Mouse (Mus musculus) spleen, postnatal 10 days (tissue): ENCODE data around the gene Gm10300.

ENCODE experiments used
- DNase-seq, 2 experiments: peaks; one replicate each; pipeline ENCODE4 v3.0.0; 2021 to 2022; ENCODE audit warnings: low spot score in 2 of 2

The Gm10300 gene

DNA sequence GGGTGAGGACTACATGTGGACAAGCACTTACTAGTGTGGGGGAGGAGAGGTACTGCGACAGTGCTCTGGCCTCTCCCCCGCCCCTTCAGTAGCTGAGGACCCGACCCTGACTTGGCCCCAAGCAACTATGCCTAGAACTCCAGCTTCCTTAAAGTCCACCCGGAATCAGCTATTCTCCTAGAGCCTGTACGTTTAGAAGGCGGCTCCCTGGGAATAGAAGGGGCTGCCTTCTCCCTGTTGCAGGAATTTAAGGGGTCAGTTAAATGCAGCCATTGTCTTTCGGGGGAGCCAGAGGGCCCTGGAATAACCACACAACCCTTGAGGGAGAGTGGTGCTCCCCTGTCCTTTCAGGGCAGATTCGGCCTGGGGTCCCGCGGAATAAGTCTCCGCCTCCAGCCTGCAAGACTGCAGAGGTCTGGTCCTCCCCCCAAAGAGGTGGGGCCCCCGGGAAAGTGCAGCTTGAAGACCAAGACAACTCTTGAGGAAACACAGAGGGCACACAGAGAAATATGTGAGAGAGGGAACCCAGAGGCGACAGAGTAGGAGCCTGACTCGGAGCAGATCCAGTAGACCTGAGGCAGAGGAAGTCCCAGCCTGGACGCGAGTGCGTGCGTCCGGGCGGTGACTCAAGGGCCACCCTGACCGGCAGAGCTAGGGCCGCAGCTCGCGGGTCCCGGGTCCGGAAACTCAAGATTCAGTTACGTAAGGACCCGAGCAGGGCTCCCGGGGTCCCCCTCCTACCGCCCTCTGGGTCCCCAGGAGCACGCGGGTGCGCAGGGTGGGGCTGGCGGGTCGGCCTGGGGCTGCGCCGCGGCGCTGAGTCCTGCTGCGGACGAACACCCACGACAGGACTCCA lies at the start of gene Gm10300:
TSS of gene Gm10300 (plus strand) at position 621 of the 856 bp plus-strand sequence.
- DNase-seq = peak; percentile 73 to 74

DNA sequence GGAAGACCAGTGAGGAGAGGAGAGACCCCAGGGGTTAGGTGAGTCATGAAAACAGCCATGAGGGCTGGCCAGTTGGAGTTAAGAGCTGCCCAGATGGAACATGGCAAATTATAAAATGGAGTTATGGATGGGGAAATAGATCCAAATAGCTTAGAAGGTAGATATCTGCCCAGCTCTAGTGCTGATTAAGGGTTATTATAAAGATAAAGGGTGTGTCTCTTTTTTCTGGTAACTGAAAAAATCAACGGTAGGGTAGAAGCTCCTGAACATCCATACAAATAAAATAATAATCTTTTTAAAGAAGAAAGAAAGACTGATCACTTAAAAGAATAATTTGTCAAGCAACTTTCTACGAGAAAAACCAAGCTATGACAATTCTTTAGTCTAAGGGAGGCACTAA lies 49.2 kb upstream of the Gm10300 start:
- DNase-seq = no peak

DNA sequence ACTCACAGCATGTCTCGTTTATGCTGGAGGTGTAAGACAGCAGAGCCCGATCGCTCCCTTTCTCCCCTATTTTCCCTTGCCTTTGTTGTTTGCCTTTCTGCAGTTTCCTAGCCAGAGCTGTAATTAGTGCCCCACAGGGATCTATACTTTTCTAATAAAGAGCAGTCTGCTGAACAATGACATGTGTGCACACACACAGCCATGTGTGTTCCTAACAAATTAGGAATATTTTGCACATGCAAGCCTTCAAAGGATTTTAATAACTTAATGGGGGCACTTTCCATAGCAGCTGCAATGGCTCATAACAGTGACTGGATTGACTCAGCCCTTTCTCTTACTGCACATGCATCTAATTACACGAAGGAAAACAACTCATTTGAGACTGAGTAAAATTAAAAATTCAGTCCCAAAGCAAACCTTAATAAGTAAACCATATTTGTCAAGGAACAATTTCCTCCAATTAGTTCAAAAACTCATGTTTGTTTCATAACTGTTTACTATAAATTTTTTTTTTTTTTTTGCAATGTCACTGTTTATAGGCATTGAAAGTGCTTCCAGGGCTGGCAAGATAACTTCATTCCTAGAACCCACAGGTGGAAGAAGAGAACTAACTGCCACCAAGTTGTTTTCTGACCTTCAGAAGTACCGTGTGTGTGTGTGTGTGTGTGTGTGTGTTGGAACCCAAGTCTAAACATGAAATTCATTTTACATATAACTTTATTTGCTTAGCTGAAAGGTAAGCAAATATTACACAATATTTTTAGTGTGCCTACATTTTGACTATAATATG lies 48.6 kb upstream of the Gm10300 start:
- no peak for DNase-seq

DNA sequence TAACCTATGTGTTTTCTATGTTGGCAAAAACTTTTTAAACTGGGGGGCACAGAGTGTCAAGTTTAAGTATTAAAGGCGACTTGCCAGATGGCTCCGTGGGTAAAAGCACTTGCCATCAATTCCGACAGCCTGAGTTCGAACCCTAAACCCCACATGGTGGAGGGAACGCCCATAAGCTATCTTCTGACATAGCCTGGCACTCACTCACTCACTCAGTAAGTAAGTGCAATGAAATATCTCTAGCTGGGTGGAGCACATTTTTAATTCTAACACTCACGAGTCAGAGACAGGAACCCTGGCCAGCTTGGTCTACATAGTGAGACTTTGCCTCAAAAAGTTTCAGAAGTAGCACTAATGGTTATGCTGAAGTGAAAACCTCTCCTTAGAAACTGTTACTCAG lies 47.3 kb upstream of the Gm10300 start:
- peak in 1 of 2 experiments; percentile 49 for DNase-seq

DNA sequence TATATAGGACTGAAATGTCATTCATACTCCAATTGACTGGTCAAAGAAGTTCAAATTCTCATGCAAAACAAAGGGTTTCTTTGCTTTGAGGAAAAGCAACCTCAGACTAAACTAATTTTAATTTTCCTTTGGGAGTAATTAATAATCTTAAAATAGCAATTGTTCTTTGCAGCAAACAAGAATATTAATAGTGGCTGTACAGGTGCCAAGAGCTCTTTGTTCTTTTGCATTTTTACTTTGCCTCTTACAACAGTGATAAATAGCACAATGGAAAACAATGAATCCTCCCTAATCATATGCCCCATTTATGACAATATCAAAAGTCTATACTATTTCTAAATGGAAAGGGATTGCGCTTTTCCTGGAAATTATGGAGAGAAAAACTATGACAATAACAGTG lies 46.7 kb upstream of the Gm10300 start:
- DNase-seq = no peak

DNA sequence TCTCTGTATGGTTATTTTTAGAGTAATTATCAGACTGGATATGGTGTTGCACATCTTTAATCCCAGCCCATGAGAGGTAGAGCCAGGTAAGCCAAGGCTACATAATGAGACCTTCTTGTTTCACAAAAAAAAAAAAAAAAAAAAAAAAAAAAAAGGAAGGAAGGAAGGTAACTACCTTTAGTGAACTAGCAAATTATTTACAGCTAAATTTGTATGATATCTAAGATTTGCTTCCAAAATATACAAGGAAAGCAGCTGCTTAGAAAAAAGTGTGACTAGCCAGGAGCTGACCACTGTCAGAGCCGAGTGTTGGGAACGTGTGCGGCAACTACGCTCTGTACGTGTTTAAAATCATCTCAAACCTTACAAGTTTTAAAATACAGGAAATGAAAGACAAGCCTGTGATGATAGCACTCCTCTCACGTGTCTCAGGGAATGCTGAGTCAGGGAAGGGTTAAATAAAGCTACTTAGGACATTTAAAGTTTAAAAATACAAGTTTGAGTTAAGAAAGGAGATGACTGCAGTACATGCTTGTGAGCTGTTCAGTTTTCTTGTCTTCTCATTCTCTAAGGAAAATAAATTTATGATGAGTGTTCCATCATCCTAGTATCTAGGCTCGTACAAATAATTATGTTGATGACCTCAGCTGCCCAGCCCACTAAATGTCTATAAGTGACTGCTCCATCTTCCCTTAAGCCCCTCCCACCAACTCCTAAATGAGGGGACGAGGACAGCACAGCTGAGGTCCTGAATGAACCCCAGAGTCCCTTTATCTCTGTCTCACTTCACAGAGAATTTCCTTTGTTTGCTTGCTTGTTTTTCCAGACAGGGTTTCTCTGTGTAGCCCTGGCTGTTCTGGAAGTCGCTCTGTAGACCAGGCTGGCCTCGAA lies 44.4 kb upstream of the Gm10300 start:
- no peak for DNase-seq

DNA sequence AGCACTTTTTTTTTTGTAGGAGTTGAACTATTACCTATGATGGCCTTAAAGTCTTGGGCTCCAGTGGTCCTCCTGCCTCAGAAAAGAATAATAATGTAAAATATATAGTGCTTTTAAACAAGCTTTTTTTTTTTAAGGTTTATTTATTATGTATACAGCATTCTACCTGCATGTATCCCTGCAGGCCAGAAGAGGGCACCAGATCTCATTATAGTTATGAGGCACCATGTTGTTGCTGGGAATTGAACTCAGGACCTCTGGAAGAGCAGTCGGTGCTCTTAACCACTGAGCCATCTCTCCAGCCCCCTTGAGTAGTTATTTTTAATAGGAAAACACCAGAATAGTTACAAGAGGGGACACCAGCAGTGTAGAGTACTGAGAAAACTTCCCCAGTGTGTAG lies 41.3 kb upstream of the Gm10300 start:
- peak in 1 of 2 experiments; percentile 51 for DNase-seq

DNA sequence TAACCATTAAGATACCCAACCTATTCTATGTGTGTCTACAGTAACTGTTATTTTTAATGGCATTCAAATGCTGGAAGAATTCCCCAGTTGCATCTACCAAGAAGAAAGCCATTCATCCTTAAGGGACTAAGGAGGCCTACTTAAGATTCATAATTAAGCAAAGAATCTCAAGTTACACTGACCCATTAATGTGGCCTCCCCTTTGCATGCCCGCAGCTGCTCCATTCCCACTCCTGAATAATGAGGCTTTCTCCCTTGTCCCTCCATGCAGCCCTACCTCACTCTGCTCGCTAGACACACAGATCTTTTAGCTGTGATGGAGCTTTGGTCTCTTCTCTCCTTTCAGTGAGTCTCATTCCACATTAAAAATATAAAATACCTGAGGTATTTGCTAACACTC lies 40.3 kb upstream of the Gm10300 start:
- no peak for DNase-seq

DNA sequence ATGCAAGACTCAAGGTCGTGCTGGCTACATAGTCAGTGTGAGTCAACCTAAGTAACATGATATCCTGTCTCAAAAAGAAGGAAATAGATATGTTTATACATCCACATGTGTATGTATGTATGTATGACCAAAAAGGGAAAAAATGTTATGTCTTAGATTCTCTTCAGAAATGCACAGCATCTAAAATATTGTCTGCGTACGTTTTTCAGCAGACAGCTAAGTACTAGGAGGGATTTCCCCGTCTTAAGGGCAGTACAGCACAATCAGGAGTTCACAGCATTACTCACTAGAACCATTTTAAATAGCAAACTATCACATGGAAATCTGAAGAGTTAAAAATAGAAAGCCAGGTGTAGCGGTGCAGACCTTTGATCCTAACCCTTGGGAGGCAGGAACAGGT lies 37.4 kb upstream of the Gm10300 start:
- DNase-seq = no peak

DNA sequence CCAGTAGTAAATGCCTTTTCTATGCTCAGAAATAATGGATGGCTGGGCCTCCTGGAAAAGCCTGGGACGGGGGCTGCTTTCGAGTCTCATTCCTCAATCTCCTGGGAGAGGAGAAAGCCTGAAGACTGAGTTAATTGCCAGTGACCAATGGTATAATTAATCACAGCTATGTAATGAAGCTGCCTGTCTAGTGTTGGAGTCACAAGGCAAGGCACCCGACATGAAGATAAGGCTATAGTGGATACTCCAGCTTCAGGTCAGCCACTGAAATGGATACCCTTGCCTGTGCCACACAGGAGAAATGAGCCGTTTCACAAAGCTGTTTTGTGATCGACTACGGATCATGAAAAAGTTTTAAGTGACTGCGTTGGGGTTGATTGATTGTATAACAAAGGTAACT lies 36.5 kb upstream of the Gm10300 start:
- DNase-seq = no peak

DNA sequence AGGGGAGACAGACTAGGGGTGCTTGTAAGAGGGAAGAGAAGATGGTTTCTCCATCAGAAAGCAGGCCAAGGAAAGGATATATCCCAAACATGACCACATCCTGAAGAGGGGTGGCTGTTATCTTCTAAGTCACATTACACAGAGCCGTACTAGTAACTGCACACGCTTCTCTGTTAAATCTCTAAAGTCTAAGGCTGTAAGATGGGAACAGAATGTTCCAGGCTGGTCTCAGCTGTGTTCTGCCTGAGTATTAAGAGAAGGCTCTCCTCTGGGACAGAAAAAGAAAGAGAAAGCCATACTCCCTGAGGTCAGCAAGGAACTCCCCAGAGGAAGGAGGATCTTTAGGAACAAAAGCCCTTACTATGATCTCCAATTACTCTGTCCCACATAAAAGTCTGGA lies 35.7 kb upstream of the Gm10300 start:
- no peak for DNase-seq

DNA sequence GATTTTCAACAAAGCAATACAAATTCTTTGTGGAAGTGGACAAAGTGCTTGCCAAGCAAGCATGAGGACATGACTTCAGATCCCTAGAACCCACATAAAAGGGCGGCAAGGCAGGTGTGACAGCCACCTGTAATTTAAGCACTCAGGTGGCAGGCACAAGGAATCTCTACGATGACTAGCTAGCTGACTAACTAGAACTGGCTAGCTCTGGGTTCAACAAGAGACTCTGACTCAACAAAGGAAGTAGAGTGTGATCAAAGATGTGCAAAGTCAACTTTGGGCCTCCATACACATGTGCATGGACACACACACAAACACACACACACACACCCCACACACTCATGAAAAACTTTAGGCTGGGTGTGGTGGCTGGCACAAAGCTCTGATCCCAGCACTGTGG lies 35.0 kb upstream of the Gm10300 start:
- DNase-seq = no peak

DNA sequence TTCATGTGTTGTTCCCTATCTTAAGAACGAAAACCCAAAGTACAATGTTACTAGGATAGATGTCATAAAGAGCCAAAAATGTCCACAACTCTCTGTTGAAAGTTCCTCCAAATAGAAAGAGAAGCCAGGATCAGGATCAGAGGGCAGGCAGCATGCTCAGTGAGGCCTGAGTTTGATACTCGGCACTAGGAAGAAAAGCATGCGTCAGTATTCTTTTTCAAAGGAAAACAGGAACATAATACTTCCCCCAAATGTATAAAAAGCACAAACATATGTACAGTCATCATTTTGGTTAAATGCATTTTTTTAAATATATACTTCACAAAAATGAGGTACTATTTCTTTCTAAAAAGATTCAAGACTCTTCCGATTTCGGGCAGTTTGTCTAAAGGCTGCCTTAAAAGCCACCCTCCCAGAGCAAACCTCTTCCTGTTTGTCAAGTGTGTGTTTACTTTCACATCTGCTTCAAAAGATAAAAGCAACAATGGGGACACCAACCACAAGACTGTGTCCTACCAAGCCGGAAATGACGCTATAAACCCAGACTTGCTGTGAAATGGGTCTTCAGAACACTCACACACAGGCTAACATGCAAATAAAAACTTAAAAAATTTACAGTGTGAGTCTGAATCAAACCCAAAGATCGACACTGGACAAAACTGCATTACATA lies 34.4 kb upstream of the Gm10300 start:
- DNase-seq = peak in 1 of 2 experiments; percentile 40

DNA sequence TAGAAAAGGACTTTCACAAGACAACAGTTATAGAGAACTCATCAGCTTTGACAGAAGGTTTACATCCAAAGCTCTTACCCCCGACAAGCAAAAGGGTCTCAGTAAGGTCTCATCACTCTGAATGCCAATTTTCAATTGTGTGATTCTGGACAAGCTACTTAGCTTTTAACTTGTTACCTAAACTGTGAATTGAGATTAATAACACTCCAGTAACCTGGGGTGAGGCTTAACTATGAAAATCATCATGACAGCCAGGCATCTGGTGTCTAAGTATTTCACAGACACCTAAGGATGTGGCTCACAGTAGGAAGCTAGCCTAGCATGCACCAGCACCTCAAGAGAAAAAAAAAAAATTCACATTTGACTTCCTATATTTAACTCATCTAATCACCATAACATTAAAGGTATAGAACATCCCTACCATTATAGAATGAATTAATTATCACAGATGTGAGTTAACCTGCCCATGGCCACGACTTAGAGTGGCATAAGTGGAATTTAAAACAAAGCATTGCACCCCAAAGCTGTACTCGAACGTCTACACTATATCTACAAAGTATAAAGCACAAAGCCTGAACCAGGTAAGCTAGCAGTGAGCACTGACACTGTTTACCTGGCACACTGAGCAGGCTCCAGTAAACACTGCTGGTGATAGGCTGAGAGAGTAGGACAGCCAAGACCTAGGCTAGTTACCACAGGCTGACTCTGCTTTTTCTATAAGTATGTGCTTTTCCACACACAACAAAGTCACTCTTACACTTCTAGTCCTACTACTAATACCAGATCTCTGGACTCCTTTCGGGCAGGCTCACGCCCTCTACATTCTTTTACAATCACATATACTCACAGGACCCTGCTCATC lies 32.8 kb upstream of the Gm10300 start:
- no peak for DNase-seq

DNA sequence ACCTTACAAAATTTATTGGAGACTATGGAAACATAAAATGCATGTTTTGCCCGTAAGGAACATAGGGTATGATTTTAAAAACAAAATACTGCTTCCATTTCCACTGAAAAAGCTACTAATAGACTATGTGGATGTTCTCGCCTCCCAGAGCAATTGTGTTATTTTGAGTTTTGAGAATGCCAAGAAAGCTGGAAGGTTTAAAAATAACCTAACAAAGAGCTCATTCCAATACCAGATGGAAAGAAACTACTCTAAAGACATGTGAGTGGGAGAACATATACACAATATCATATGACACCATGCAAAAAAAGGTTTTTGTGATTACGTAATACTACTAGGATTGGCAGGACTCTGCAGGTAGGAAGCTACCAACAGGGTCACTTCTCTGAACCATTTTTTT lies 30.8 kb upstream of the Gm10300 start:
- no peak for DNase-seq

DNA sequence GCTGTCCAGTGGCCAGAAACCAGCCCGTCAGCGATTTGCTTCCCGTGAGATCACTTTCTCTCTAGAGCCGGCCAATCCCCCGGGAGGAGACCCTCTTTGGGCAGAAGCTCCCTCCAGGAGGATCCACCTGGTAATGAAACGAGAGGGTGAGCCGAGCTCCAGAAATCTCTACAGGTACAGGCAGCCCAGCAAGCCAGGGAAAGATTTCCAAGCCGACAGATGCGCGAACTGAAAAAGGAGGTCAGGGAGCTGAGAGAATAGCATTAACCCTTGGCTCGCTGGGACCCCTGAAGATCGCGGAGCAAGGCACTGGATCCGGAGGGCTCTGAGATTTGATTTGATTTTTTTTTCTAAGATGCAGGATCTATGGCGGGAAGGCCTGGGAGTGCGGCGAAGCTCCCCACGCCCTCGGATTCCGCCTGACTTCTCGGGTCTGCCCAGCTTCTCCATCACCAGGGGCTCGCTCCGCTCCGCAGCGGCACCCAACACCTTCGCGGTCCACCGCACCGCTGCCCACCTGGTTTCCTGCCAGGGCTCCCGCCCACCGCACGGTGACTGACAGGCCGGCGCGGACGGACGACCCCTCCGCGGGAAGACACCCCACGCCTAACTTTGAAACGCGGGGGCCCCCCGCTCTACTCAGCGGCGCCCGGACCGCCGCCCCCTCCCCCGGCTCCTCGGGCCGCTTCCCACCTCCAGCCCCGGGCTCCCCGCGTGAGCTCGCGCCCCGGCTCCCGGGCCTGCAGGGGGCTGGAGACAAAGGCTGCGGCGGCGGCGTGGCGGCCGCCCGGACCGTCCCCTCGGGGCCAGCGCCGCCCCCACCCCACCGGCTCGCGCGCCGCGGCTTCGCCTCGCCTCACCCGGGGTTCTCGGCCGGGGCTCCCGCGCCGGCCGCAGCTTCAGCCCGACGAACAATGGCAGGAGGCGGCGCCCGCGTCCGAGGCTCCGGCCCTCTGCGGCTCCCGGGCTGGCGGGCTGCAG lies 26.2 kb upstream of the Gm10300 start:
- peak in 1 of 2 experiments; percentile 55 for DNase-seq

DNA sequence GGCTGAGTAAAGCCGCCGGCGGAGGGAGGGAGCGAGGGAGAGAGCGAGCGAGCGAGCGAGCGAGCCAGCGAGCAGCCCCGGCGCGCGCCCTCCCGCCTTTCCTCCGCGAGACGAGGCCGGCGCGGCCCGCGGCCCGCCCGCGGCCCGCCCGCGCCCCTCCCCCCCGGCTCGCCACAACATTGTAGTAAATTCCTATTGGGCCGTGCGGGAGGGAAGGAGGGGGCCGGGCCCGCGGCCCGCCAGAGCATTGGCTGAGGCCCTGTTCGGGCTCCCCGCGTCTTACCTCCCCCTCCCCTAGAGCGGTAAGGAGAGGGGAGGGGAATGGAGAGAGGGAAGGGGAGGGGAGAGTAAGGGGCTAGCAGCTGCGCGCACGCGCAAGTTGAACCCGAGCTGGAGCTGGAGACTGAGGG lies 25.5 kb upstream of the Gm10300 start:
- peak; percentile 62 to 80 for DNase-seq

DNA sequence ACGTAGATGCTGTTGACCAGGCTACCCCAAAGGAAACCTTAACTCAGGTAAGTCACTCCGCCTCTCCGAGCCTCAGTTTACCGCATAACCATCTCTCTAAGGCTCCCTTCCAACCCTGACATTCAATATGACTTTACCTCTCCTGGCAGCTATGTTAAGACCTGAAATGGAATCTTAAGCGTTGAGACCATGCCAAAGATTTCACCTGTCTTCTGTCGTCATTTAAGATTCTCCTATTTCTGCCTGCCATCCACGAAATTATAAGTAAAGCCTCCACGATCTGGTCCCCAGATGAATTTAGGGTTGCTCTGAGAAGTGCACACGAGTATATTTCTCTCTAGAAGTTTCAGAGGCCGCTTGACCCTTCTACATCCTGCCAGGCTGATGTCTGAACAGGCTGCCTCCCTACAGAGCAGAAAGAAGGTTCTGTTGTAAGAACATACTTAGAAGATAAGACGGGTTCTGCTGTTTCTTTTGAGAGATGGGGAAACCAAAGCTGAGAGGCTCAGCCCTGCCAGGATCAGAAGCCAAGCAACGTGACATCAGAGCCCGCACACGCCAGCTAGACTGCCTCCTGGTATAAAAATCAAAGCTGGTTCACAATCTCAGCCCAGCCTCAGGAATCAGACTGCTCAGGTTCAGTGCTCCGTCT lies 24.8 kb upstream of the Gm10300 start:
- no peak for DNase-seq
